Mouse (Mus musculus): Measurements from ENCODE around the gene Znhit2.

Gene Znhit2

GRCm38 (mm10) chr19:6046294-6047153 is 14.5 kb upstream of the Znhit2 start, which contains the start of gene Syvn1:
TSS of gene Syvn1 (plus strand) at chr19:6046576.
- DNase-seq (ENCODE audit: low spot score), result peak; percentile 96

GRCm38 (mm10) chr19:6047154-6047898 is 13.7 kb upstream of the Znhit2 start:
- DNase-seq (ENCODE audit: low spot score), result no peak

GRCm38 (mm10) chr19:6047899-6048166 is 13.2 kb upstream of the Znhit2 start:
- DNase-seq (ENCODE audit: low spot score), result no peak

- no peak for DNase-seq (ENCODE audit: low spot score)
Observed at GRCm38 (mm10) chr19:6048681-6049410, 12.1 kb upstream of the Znhit2 start.

- DNase-seq (ENCODE audit: low spot score), result no peak
Observed at GRCm38 (mm10) chr19:6052516-6052915, 8.5 kb upstream of the Znhit2 start.

- DNase-seq (ENCODE audit: low spot score), result no peak
Observed at GRCm38 (mm10) chr19:6054296-6054695, 6.7 kb upstream of the Znhit2 start.

- no peak for DNase-seq (ENCODE audit: low spot score)
Observed at GRCm38 (mm10) chr19:6056696-6057095, 4.3 kb upstream of the Znhit2 start.

- peak; percentile 98 for DNase-seq (ENCODE audit: low spot score)
Observed at GRCm38 (mm10) chr19:6057313-6058096, 3.5 kb upstream of the Znhit2 start, which contains the start of the genes Mrpl49 and Fau. TSS of gene Mrpl49 (minus strand) at chr19:6057785. TSS of gene Fau (plus strand) at chr19:6057844.

- DNase-seq (ENCODE audit: low spot score), result no peak
Observed at GRCm38 (mm10) chr19:6058513-6058912, 2.5 kb upstream of the Znhit2 start.

- DNase-seq (ENCODE audit: low spot score), result no peak
Observed at GRCm38 (mm10) chr19:6058966-6059365, 2.0 kb upstream of the Znhit2 start.

GRCm38 (mm10) chr19:6061641-6062302 is 780 bp downstream of the Znhit2 start:
- peak; percentile 46 for DNase-seq (ENCODE audit: low spot score)

GRCm38 (mm10) chr19:6062418-6062817 is 1.4 kb downstream of the Znhit2 start:
- no peak for DNase-seq (ENCODE audit: low spot score)

- DNase-seq (ENCODE audit: low spot score), result no peak
Observed at GRCm38 (mm10) chr19:6063081-6063480, 2.1 kb downstream of the Znhit2 start.

GRCm38 (mm10) chr19:6066571-6066970 is 5.6 kb downstream of the Znhit2 start:
- DNase-seq (ENCODE audit: low spot score), result no peak

GRCm38 (mm10) chr19:6067011-6067723 is 6.2 kb downstream of the Znhit2 start:
- DNase-seq (ENCODE audit: low spot score), result peak; percentile 79

- peak; percentile 93 for DNase-seq (ENCODE audit: low spot score)
Observed at GRCm38 (mm10) chr19:6067724-6068415, 6.9 kb downstream of the Znhit2 start, which contains the start of gene Tm7sf2. TSS of gene Tm7sf2 (minus strand) at chr19:6068373.

GRCm38 (mm10) chr19:6068951-6069350 is 8.0 kb downstream of the Znhit2 start:
- DNase-seq (ENCODE audit: low spot score), result no peak

GRCm38 (mm10) chr19:6069851-6070250 is 8.9 kb downstream of the Znhit2 start:
- no peak for DNase-seq (ENCODE audit: low spot score)

- no peak for DNase-seq (ENCODE audit: low spot score)
Observed at GRCm38 (mm10) chr19:6070571-6071250, 9.7 kb downstream of the Znhit2 start.
